Mouse (Mus musculus) cerebellum, adult 9-10 months (tissue): ENCODE results near the gene Sh3d21.
A peak's percentile ranks its signal among the peaks of the same experiment; 100 is the strongest.
"Not testable (repeated sequence)": the region's sequence is repeated elsewhere in the genome, so short reads cannot be mapped to it uniquely, and the experiment has no call there.

Source experiments
- DNase-seq: peaks from one replicate; pipeline ENCODE4 v3.0.0; 2022

Sh3d21 gene

DNA sequence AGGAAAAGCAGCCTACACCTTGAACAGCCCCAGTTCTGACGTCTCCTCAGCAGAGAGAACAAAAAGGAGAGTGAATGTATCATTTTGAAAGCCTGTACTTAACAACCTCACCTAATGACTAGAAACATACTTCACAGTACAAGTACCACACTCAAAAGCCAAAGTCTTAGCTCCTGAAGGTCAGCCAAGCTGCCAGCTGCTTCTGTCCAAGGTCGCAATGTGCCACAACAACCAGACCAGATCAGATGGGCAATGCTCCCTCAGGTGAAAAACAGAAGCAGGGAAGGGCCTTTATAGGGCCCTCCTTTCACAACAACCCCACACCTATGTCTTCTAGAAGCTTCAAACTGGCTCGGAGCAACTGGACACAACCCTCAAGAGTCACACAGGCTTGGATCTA lies 2.8 kb upstream of the Sh3d21 start:
- no peak for DNase-seq

DNA sequence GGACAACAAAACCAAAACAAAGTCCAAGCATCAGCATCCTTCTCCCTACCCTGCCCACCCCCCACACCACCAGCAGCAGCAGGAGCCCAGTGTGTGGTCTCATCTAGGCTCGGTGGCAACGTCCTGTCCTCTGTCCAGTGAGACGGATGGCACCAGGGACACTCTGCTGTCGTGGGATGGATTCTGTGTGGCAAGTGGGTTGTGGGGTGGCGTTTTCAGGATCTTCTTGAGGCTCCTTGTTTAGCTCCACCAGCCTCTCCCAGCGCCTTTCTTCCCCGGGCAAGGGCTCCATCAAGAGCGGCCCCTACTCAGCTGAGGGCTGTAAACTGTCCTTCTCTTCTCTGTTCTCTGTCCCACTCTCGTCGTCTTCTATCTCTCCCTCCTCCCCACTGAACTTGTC lies 1.8 kb upstream of the Sh3d21 start:
- not testable (repeated sequence) for DNase-seq

DNA sequence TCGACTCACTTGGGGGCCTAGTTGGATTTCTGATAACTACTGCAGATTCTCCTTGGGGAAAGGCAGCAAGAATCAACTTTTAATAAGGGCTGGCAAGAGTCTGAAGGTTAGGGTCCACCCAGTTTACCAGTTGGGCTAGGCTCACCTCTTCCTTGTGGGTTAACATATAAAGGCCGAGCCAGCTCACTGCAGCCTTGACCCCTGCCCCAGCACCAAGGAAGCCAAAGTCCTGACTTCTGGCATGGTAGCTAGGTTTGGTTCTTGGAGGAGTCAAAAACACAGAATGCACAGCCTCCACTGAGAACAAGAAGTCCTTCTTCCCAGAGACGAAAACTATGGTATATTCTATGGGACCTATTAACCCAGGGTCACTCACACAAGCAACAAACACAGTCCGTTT lies 394 bp upstream of the Sh3d21 start:
- DNase-seq: no peak

GRCm38 (mm10) chr4:126162544-126163066 lies 686 bp downstream of the Sh3d21 start:
- peak; percentile 81 for DNase-seq

DNA sequence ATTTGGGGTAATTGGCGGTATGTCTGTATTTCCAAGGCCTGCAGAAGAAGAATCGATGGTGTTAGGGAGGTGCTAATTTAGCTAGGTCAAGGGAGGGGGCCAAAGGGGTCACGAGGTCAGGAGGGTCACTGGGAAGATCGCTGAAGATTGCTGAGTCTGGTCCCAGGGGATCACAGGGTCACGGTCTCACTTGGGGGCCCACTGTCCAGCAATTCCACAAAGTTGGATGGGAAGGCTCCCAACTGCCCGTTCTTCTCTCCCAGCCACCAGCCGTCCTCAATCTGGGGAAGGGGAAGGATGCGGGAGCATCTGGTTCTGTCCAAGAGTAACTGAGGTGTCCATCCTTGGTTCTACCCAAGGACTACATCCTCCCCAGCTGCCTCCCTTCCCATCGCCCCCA lies 1.3 kb downstream of the Sh3d21 start:
- DNase-seq: no peak

DNA sequence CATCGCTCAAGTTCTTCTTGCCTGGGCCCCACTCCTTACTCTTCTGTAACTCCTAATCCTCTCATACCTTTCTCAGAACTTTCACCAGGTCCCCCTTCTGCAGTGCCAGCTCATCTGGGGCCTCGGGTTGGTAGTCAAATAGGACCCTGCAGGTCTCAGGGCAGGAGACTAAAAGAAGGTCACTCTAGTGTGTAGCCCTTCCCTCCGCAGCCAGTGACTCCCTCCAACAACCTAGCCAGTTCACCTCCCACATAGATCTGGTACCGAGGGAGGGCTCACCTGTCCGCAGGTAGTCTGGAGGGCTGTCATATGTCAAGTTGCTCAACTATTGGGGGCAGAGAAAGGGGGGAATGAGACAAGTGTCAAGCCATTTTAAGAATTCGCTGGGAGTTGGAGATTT lies 1.8 kb downstream of the Sh3d21 start:
- DNase-seq: no peak

DNA sequence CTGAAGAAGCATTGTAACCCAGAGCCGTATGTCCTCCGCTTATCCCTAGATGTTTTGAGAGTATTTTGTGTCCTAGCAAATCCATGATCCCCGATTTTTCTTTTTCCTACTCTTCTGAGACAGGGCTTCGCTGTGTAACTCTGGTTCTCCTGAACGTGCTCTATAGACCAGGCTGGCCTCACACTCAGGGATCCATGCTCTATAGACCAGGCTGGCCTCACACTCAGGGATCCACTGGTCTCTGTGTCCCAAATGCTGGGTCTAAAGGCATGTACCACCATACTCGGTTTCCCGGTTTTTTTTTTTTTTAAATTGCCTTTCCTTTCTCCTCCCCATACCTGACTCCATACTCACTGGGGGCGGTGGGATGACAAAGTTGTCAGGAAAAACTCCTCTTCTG lies 2.3 kb downstream of the Sh3d21 start:
- DNase-seq: no peak

DNA sequence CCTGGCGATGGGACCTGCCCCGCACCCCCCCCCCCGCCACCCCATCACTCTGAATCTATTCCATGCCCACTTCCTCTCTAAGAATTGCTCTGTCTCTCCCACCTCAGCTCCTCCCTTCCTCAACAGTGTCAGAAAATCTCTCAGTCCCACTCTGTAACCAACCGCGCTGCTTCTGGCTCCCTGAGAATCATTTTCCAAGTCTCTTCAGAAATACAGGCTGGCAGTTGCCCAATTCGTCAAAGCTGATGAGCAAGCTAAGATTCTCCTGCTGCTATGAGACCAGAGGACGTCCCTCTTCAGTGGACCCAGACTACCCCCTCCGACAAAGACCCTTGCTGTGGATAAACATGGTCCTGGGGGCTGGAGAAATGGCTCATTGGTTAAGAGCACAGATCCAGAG lies 3.8 kb downstream of the Sh3d21 start:
- no peak for DNase-seq

DNA sequence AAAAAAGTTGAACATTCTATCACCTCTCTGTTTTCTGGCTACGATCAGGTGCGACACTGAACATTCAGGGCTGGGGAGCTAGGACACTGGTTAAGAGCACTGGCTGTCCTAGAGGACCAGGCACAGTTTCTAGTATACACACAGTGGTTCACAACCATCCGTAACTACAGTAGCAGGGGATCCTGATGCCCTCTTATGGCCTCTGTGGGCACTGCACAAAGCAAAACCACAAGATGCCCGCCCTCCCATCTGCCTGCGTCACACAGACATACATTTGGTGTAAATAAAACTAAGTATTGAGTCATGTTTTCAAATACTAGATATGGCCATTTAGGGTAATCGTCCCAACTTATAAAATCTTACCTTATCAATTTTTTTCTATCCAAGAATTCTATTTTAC lies 5.7 kb downstream of the Sh3d21 start:
- DNase-seq: no peak

- no peak for DNase-seq
Observed at GRCm38 (mm10) chr4:126156617-126157016, 6.7 kb downstream of the Sh3d21 start.

DNA sequence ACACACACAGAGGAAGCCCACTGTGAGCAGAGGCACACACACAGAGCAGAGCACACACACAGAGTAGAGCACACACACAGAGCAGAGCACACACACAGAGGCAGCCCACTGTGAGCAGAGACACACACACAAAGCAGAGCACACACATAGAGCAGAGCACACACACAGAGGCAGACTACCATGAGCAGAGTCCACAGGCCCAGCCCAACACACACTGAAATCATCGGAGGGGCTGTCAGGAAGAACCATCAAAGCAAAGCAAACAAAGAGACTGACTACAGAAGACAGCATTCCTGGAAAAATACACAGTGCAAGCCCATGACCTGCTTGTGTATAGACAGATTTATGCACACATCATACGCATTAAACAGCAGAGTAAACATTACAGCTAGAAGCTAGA lies 7.4 kb downstream of the Sh3d21 start:
- DNase-seq: no peak

GRCm38 (mm10) chr4:126155183-126155582 lies 8.1 kb downstream of the Sh3d21 start:
- no peak for DNase-seq

- no peak for DNase-seq
Observed at GRCm38 (mm10) chr4:126152864-126153263, 10.4 kb downstream of the Sh3d21 start.

- DNase-seq: no peak
Observed at GRCm38 (mm10) chr4:126151701-126152440, 11.4 kb downstream of the Sh3d21 start.

DNA sequence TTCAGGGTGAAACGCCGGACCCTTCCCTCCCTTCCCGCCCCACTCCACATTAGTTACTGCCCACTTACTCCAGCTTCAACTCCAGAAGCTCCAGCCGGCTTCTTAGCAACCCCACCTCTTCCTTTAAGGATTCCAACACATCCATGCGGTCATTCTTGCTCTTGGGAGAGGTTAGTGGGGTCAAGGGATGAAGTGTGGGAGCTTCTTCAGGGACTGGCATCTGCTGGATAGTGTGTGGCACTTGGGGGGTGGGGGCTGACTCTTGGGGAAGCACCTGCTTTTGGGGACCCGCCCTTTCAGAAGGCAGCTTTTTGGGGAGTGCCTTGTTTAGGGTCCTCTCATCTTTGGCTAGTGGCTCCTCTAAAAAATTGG lies 12.4 kb downstream of the Sh3d21 start:
- no peak for DNase-seq

GRCm38 (mm10) chr4:126150297-126150948 lies 12.9 kb downstream of the Sh3d21 start:
- DNase-seq: no peak

DNA sequence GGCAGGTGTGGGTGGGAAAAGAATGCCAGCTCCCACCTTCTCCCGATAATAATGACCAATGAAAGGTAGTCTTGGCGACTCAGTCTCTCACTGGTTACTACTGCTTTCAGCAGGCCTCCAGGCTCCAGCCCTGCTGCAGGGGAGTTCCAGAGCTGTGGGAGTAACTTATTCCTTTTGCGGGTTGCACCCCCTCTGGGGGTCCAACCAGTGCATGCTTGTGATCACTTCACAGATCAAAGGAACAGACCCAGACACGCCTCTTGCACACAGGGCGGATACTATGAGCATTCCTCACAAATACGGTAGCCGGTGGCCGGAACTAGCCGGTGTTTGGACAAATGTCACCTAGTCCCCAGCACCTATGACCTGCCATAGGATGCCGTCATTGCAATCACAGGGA lies 13.5 kb downstream of the Sh3d21 start:
- DNase-seq: no peak

- no peak for DNase-seq
Observed at GRCm38 (mm10) chr4:126149041-126149676, 14.1 kb downstream of the Sh3d21 start.

- DNase-seq: no peak
Observed at GRCm38 (mm10) chr4:126148161-126148961, 14.9 kb downstream of the Sh3d21 start.

GRCm38 (mm10) chr4:126147533-126148160 lies 15.6 kb downstream of the Sh3d21 start, which contains the start of gene Eva1b:
Gene Eva1b (plus strand): TSS chr4:126147744.
- no peak for DNase-seq

GRCm38 (mm10) chr4:126146974-126147532 lies 16.2 kb downstream of the Sh3d21 start:
- DNase-seq: no peak

DNA sequence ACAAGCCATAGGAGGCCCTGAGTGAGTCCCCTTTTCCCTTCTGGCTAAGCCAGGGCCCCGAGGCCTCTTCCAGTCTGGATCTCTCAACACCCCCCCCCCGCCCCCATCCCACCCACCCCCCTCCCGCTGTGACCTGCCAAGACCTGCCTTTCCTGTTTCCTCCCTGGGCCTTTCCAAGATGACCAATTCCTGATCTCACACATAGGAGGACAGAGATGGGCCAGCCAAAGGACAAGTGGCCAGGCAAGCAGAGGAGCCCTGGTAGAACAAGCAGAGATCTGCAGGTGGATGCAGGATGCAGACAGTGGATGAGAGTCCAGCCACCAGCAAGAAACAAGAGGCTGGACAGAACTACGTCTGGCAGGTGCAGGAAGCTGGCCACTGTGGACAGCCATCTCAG lies 17.9 kb downstream of the Sh3d21 start:
- no peak for DNase-seq
